Mouse (Mus musculus): Measurements from ENCODE around the gene Cox15. TPM values are rescaled to one million over a fixed set of nuclear protein-coding genes. Genes with fewer than 3 reads are reported as not detected.
A peak's percentile ranks its signal among the peaks of the same experiment; 100 is the strongest.

Gene Cox15
- polyA plus RNA-seq, 1 experiment from 2014 or later, result 14.5 TPM

DNA sequence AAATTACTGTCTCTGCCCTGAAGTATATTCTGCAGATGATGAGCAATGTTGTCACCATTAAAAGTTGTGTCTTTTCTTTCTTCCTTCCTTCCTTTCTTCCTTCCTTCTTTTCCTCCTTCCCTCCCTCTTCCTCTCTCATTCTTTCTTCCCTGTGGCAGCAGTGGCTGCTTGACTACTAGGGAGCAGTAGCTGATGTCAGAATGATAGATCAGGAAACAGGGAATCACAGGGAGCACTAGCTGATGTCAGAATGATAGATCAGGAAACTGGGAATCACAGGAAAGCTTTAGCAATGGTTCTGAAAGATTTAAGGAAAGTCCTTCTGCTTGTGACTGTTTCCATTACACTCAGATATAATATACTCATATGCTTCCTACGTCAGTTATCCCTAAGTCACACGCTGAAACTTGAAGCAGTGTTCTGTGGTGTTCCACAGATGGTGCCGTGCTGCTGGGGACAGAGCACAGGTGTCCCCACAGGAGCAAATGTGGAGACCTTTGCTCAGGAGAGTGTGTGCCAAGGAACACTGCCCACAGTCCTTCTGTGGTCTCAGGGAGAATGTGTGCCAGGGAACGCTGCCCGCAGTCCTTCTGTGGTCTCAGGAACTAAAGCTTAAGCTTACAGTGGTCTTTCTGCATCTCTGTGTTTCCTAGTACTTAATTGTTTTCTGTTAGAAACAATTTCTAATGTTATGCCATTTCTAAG lies 55.0 kb downstream of the Cox15 start:
- Histone ChIP-seq H3K27ac (no peak overlapping the region), H3K4me2 (no peak overlapping the region), H3K9ac (no peak overlapping the region), H3K4me3 (replicated peaks) (no peak overlapping the region), H3K27me3 (no peaks in the 10 kb centered on the region), H3K9me3 (no peaks in the 10 kb centered on the region), H3K36me3 (replicated peaks) (peaks cover 12% of the 10 kb centered on the region), H3K4me1 (no peaks in the 10 kb centered on the region)
- no peak for ATAC-seq (ENCODE audit: low FRiP score)
- WGBS, result 90% methylated on average over 5 of the region's 5 CpGs

DNA sequence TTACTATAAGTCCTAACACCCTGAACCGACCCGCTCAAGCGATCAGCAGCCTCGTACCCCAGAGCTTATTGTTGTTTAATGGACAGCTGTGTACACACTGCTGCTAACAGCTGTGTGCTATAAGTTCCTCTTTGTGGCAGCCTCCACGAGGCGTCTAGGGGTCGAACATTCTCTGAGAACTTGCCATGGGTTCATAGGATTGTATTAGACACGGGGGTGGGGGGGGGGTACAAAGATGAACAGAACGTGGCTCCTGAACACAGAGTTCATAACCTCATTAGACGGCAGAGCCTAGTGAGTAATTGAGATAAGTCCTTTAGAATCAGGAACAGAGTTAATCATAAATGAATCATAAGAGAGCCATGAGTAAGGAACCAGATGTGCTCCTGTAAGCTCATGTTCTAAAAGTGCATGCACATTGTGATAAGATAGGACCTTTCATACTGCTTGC lies 57.3 kb downstream of the Cox15 start:
- Histone ChIP-seq H3K9ac (no peak overlapping the region), H3K4me2 (no peak overlapping the region), H3K27me3 (no peaks in the 10 kb centered on the region), H3K9me3 (no peaks in the 10 kb centered on the region), H3K36me3 (replicated peaks) (peaks cover 9% of the 10 kb centered on the region; the same call in 1 of the 2 replicates), H3K4me1 (peaks cover 6% of the 10 kb centered on the region), H3K4me3 (replicated peaks) (no peak overlapping the region), H3K27ac (no peak overlapping the region)
- ATAC-seq (ENCODE audit: low FRiP score), result no peak
- WGBS, result 54% methylated on average over 10 of the region's 10 CpGs

DNA sequence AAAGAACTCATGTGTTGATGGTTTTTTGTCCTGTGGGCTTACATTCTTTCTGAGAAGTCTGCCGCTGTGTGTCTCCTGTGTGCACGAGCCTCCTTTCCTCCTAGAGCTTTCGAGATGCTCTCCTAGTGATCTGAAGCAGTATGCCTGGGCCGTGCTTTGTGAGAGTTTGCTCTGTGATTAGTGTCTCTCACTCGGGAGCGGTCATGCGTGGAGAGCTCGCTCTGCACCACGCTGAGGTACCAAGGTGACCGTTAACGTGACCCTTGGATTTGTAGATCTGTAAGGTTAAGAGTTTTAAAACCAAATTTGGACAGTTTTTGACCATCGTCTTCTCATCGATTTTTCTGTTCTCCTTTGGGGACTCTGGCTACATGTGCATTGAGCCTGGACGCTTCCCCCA lies 60.0 kb downstream of the Cox15 start:
- WGBS, result 50% methylated on average over 14 of the region's 14 CpGs

DNA sequence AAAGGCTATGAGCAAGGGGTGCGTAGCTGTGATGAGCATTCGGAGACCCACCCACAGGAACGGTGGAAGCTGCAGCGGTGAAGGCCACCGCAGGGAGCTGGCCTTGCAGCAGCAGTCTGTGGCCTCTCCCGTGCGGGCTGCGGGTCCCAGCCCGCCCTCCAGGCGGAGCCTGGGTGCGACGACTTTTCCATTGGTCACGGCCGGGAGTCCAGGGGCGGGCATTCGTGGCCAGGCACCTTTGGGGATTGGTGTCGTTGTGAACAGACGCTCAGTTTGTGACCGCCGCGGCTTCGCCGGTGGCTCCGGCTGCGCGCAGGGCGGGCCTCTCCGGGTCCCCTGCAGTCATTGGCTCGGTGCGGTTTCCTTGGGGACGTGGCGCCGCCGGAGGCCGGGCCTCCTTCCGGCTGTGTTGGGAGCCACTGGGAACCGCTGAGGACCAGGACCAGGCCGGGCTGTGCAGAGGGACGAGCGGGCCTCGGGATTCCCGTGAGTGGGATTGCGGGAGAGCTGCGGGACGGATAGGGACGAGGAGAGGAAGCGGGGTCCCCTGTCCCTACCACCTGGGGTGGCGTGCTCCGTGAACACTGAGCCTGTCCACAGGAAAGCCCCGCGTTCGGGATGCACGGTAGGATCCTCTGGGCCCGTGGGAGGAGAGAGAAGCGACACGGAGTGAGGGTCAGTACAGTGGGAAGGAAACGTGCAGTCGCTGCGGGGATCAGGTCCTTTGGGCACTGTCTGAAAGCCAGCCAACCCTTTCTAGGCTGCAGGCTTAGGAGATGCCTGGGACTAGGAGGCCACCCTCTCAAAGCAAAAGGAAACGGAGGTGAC lies 63.2 kb downstream of the Cox15 start, which contains the start of gene Entpd7:
TSS of gene Entpd7 (plus strand) at position 254 of the 828 bp plus-strand sequence.
- Histone ChIP-seq H3K9me3 (no peaks in the 10 kb centered on the region), H3K4me2 (peak within 1 kb of the TSS; percentile 93), H3K27ac (peak within 1 kb of the TSS; percentile 76), H3K9ac (peak within 1 kb of the TSS; percentile 82), H3K4me3 (replicated peaks) (peak within 1 kb of the TSS; percentile 65), H3K36me3 (replicated peaks) (peaks cover 3% of the 10 kb centered on the region; the same call in 1 of the 2 replicates), H3K4me1 (peaks cover 14% of the 10 kb centered on the region), H3K27me3 (peaks cover 9% of the 10 kb centered on the region)
- ATAC-seq (ENCODE audit: low FRiP score), result peak; percentile 99
- WGBS, result under 1% methylated on average over 60 of the region's 60 CpGs

More for the DNA sequence above, 60.0 kb downstream of the Cox15 start:
- H3K4me3 ChIP-seq (replicated peaks), result no peak overlapping the region
- H3K36me3 ChIP-seq (replicated peaks), result peaks cover 3% of the 10 kb centered on the region; the same call in 1 of the 2 replicates
- peaks cover 6% of the 10 kb centered on the region; the same call in 1 of the 2 replicates for H3K27me3 ChIP-seq
- H3K27ac ChIP-seq, result no peak overlapping the region
- H3K4me1 ChIP-seq, result peaks cover 14% of the 10 kb centered on the region
- no peak overlapping the region for H3K4me2 ChIP-seq
- no peak overlapping the region for H3K9ac ChIP-seq
- H3K9me3 ChIP-seq, result no peaks in the 10 kb centered on the region
- no peak for ATAC-seq (ENCODE audit: low FRiP score)

Other genes starting within 250 kb of the Cox15 start
- 57.6 and 58.8 TPM in 2 replicates for gene Got1, start 228.4 kb downstream of the Cox15 start, polyA plus RNA-seq (2016; fragmentation: Nextera tagmentation; extraction: Ambion mirVana)
- gene Nkx2-3, start 140.7 kb downstream of the Cox15 start, polyA plus RNA-seq (2016; fragmentation: Nextera tagmentation; extraction: Ambion mirVana), result 6.3 and 8.3 TPM in 2 replicates
- 17.5 and 18.1 TPM in 2 replicates for gene Slc25a28, start 78.1 kb downstream of the Cox15 start, polyA plus RNA-seq (2016; fragmentation: Nextera tagmentation; extraction: Ambion mirVana)
- gene Entpd7, start 63.3 kb downstream of the Cox15 start, polyA plus RNA-seq (2016; fragmentation: Nextera tagmentation; extraction: Ambion mirVana), result 10.2 TPM in 2 replicates
- 10.9 and 11.7 TPM in 2 replicates for gene Cutc, start within 50 bp of the Cox15 start, polyA plus RNA-seq (2016; fragmentation: Nextera tagmentation; extraction: Ambion mirVana)
- not detected in 2 replicates for gene Abcc2, start 29.2 kb upstream of the Cox15 start, polyA plus RNA-seq (2016; fragmentation: Nextera tagmentation; extraction: Ambion mirVana)
- 16.9 and 19.1 TPM in 2 replicates for gene Dnmbp, start 187.2 kb upstream of the Cox15 start, polyA plus RNA-seq (2016; fragmentation: Nextera tagmentation; extraction: Ambion mirVana)
- gene Cpn1, start 233.6 kb upstream of the Cox15 start, polyA plus RNA-seq (2016; fragmentation: Nextera tagmentation; extraction: Ambion mirVana), result 0.10 TPM in 1 of 2 replicates, not detected in the other

Measured in forebrain, embryonic 12.5 days (tissue).